Mouse (Mus musculus) right cerebral cortex, adult 2 months (tissue): ENCODE results near the gene Gbp8.
"Not testable (repeated sequence)": the region's sequence is repeated elsewhere in the genome, so short reads cannot be mapped to it uniquely, and the experiment has no call there.

ENCODE experiments used
- DNase-seq, 2 experiments: peaks; one replicate each; pipeline ENCODE4 v3.0.0; 2021 to 2022; ENCODE audit warnings: low spot score in 2 of 2

Gene Gbp8

DNA sequence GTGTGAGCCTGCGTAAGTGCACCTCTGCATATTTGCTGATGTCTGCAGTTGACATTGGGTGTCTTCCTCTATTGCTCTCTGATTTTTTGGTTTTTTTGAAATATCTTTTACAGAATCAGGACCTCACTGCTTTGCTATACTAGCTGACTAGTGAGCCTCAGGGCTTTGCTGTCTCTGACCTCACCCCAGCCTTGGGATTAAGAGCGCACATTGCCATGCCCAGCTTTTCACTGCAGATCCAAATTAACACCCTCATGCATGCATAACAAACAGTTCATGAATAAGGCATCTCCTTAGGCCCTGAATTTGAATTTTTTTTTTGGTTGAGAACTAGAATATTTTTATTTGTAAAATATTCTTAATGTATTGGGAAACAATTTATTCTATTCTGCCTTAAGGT, 84.1 kb downstream of the Gbp8 start:
- DNase-seq, result no peak

DNA sequence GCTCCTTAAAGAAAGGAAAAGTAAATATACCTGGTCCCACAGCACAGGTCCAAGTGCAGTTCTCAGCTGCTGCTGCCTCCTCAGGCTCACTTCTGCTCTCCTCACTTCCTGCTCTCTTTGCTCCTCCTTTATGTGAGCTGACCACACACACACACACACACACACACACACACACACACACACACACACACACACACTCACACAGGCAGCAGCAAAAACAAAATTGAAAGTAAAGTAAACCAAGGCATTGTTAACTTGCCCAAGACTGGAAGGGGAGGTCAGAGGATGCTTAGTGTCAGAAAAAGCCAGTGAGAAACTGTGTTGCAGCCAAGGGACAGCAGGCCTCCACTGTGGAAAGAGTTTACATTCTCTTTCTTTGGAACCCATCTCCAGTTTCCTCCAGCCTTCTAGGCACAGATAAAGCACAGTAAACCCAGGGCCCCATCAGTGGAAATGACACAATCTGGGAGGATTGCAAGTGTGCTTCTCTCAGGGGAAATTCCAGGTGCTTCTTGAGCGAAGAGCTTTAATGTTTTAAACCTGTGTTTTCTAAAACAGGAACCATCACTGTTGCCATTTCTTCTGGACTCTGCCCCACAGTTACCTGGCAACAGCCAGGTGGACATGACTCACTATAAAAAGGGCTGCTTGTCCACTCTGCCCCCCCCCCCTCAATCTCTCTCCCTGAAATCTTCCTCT, 85.7 kb downstream of the Gbp8 start:
- DNase-seq, result not testable (repeated sequence)

DNA sequence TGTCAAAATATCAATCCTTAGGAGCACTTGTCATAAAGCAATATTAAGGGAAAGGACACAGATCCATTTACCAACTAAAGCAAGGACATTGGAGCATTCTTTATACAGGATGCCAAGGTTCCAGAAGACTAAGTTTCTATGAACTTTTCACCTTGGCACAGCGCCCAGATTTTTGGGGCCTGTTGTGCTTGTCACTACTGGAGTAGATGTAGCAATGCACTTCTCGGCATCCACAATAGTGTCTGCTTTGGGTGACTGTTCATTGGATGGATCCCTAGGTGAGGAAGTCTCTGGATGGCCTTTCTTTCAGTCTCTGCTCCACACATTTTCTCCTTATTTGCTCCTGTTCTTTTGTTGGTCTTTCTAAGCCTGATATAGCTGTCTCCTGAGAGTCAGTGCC, 107.0 kb downstream of the Gbp8 start:
- no peak for DNase-seq

DNA sequence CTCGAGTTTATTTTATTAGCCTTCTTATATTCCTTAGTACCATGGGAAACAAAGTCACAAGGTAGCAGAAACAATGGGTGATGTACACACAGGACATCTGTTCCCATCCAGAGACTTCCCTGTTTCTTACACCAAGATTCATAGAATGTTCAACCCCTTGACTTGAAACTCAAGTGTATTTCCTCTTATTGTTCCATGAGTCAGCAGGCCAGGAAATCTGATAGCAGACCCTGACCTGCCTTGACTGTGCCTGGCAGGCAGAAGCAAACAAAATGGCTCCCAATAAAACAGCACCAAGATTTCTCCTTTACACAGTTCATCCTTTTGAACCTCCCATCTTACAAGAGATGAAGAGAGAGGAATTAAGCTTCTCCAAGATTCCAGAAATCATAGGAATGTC, 126.8 kb downstream of the Gbp8 start:
- DNase-seq, result no peak

DNA sequence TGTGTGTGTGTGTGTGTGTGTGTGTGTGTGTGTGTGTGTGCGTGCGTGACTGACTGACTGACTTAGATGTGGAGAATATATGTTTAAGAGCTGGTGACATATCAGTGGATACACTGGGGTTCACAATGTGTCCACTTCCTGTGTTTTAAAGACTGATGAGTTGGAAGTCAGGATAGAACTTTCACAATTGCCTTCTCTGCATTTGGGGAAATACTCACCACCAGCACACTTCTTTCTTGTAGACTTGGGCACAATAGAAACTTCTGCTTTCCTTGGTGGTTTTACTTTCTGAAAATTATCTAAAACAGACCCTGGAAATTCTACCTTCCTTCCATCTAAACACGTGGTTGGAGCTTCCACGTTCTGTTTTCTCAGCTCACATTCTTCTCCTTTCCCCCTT, 127.8 kb downstream of the Gbp8 start:
- no peak for DNase-seq

DNA sequence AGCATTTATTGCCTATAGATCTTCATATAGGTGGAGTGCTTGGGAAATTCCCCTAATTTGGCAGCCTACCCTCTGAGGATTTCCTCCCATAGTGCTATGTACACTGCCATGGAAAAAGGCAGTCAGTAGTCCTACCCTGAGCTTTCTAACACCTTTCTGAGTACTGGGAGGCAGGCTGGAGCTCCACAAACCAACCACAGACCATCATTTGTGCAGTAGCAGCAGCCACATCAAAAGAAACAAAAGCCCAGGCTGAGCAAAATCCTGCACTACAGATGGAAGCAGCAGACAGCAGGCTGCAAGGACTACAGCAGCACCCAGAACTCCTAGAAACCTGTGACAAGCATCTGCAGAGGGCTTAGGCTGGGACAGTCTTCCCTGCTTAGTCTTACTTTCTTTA, 129.0 kb downstream of the Gbp8 start:
- no peak for DNase-seq

DNA sequence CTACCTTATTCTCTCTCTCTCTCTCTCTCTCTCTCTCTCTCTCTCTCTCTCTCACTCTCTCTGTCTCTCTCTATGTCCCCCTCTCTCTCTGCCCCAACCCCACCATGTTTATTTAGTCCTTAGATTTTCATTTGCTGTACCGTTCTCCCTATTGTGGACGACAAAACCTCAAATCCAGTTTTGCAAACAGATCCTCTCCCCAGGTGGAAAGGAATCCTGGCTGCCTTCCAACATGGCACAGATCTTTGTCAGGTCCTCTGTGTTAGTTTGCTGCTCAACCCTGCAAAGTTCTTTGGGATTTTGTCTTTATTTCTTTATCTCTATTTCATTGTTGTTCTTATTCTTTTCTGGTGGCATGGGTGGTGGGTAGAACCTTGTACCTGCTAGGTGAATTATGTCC, 149.9 kb downstream of the Gbp8 start:
- no peak for DNase-seq

DNA sequence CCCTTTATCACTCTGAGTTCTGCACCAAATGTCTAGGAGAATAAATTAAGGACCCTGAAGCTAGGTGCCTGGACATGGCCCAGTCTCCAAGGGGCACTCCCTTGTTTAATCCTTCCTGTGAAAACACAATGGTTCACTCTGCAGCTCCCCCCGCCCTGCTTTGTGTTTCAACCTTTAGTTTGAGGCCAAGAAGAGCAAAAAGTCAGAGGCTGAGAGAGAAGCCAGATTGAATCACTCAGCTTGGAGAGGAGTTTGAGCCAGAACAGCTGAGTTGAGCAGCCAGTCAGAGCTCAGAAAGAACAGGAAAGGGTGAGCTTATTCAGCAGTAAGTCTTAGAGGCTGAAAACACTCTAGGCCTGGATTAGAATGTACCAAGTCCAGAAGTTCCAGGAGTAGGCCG, 151.3 kb downstream of the Gbp8 start:
- no peak for DNase-seq

DNA sequence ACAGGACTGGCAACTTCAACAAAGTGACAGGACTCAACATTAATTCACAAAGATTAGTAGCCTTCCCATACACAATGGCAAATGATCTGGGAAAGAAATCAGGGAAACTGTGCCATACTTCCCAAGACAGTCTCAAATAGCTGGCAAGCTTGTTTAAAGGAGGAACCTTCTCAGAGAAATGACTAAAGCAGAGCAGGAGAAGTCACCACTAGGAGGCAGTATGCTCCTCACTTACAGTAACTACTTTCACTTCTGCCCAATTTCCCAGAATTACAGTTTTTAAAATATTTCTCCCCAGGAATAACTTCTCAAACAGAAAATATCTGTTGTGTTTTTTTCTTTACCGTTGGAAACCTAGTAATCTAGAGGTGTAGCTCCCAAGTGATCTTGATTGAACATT, 152.6 kb downstream of the Gbp8 start:
- peak; percentile 3 for DNase-seq

DNA sequence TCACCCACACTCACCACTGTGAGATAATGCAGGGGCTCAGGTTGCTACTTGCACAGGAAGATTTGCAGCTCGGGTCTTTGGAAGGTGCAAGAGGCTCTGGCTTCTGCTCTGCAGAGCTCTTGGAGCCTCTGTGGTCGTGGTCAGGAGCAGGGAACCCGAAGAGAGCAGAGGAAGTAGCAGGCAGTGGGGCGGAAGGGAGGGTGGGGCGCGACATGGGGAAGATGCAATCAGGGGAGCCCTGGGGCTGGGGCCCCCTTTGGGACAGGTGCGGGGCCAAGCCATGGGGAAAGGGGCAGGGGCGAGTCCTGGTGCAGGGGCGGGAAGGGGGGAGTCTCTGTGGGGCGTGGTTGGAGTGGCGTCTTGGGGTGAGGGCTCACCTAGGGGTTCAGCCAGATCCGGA, 156.8 kb downstream of the Gbp8 start, which contains the start of gene Abcg3:
Gene Abcg3, minus strand, starts transcription at position 184 of the 400 bp plus-strand sequence.
- DNase-seq, result no peak

DNA sequence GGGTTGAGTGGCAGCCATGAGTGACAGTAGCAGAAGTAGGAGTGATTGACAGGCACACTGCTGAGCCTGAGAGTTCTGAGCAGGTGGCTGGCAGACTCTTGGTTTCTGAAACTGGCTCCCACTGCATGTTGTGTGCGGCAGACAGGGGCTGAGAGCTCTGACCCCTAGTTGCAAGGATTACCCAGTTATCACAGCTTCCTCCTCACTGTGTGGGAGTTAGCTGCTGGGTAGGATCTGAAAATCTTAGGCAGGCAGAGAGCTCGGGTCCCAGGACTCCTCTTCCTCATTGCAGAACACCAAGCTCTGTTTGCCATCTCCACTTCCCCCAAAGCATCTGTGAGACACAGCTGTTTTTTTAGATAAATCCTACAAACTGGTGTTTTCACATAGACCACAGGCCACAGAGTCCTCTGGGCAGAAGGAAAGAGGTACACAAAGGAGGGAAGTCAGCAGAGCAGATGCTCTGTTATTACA, 160.3 kb downstream of the Gbp8 start:
- no peak for DNase-seq
